Comparison of ENCODE assay signal across 7 mouse cellular contexts in genomic region chr2:168524905-168525381, GRCm38 (mm10).
DNase-seq lines count a peak whose midpoint lies in the region; ATAC-seq and TF ChIP-seq lines count a peak whose summit lies in the region.

No protein-coding gene starts in this region.

- no peak for TF ChIP-seq CTCF in heart, adult 2 months (IDR thresholded peaks at IDR 0.05)
- TF ChIP-seq CTCF in kidney, adult 2 months (conservative IDR thresholded peaks at IDR 0.05; ENCODE audit: insufficient read depth, insufficient read length, low read depth, low read length), result no peak

- intact Hi-C loops in heart, adult 2 months (cut with DNase I), result loop anchor here (5.0 kb wide), 1 partner anchor 82 kb away; no protein-coding TSS in a partner anchor

- TF ChIP-seq EP300 in heart, adult 2 months (IDR thresholded peaks at IDR 0.05; ENCODE audit: insufficient read depth, low read depth, low read length), result 0 out of 2 replicates have a peak, but pooled peaks have one; percentile 36

- 0 out of 2 replicates have a peak overlapping the region, but pooled peaks have one; percentile 17 for H3K9ac ChIP-seq in embryonic facial prominence, embryonic 13.5 days
- H3K9ac ChIP-seq in heart, adult 2 months (ENCODE audit: low read depth, low read length), result 0 out of 2 replicates have a peak overlapping the region, but pooled peaks have one; percentile 20
- peak overlapping the region; percentile 41 for H3K9ac ChIP-seq in midbrain, embryonic 11.5 days (ENCODE audit: low read length)

- peak; percentile 79 to 86 for DNase-seq in adrenal gland, postnatal 4 days (ENCODE audit: low spot score in 2 of 2)
- peak; percentile 92 to 94 for DNase-seq in heart, adult 2 months
- peak; percentile 97 for DNase-seq in kidney, adult 2 months
- DNase-seq in limb, embryonic 10.5 days (ENCODE audit: low spot score), result peak; percentile 69
- peak; percentile 95 for DNase-seq in midbrain, embryonic 11.5 days (ENCODE audit: low spot score, missing footprints)
- DNase-seq in skeletal muscle tissue, adult 2 months (ENCODE audit: low read depth, low spot score), result peak; percentile 98

- peak overlapping the region; percentile 58 for H3K4me2 ChIP-seq in embryonic facial prominence, embryonic 13.5 days
- H3K4me2 ChIP-seq in midbrain, embryonic 11.5 days, result peak overlapping the region; percentile 46

- no peaks in the 10 kb centered on the region for H3K27me3 ChIP-seq in embryonic facial prominence, embryonic 13.5 days
- no peaks in the 10 kb centered on the region for H3K27me3 ChIP-seq in heart, adult 2 months (ENCODE audit: control insufficient read depth, insufficient read depth, low read length)
- no peaks in the 10 kb centered on the region for H3K27me3 ChIP-seq in kidney, adult 2 months (replicated peaks; ENCODE audit: control insufficient read depth, insufficient read depth, low read length)
- H3K27me3 ChIP-seq in limb, embryonic 10.5 days (ENCODE audit: low read depth, poor library complexity, severe bottlenecking), result peaks cover 36% of the 10 kb centered on the region
- H3K27me3 ChIP-seq in midbrain, embryonic 11.5 days (ENCODE audit: control insufficient read depth, insufficient read depth, low read length), result no peaks in the 10 kb centered on the region

- H3K9me3 ChIP-seq in embryonic facial prominence, embryonic 13.5 days, result no peaks in the 10 kb centered on the region
- no peaks in the 10 kb centered on the region for H3K9me3 ChIP-seq in limb, embryonic 10.5 days (replicated peaks)
- no peaks in the 10 kb centered on the region for H3K9me3 ChIP-seq in midbrain, embryonic 11.5 days (ENCODE audit: control insufficient read depth, low read length)

- H3K36me3 ChIP-seq in embryonic facial prominence, embryonic 13.5 days, result 0 out of 2 replicates have a peak, but pooled peaks cover 3% of the 10 kb centered on the region
- H3K36me3 ChIP-seq in heart, adult 2 months (ENCODE audit: control insufficient read depth, insufficient read depth, low read length), result no peaks in the 10 kb centered on the region
- no peaks in the 10 kb centered on the region for H3K36me3 ChIP-seq in kidney, adult 2 months (ENCODE audit: control insufficient read depth, insufficient read depth, low read length)
- H3K36me3 ChIP-seq in limb, embryonic 10.5 days, result no peaks in the 10 kb centered on the region
- no peaks in the 10 kb centered on the region for H3K36me3 ChIP-seq in midbrain, embryonic 11.5 days (ENCODE audit: control insufficient read depth, insufficient read depth, low read length)

- no peak for TF ChIP-seq POLR2A in heart, adult 2 months (IDR thresholded peaks at IDR 0.05; ENCODE audit: insufficient read depth, low read depth, low read length)
- no peak for TF ChIP-seq POLR2A in kidney, adult 2 months (IDR thresholded peaks at IDR 0.05; ENCODE audit: low read depth, low read length)

- peak overlapping the region; percentile 22 for H3K4me3 ChIP-seq in embryonic facial prominence, embryonic 13.5 days
- no peak overlapping the region for H3K4me3 ChIP-seq in heart, adult 2 months
- H3K4me3 ChIP-seq in kidney, adult 2 months (ENCODE audit: insufficient read depth, low read depth, low read length), result no peak overlapping the region
- peak overlapping the region; percentile 37 for H3K4me3 ChIP-seq in limb, embryonic 10.5 days
- peak overlapping the region; percentile 18; the same call in 1 of the 2 replicates for H3K4me3 ChIP-seq in midbrain, embryonic 11.5 days (ENCODE audit: low read depth, low read length)

- H3K27ac ChIP-seq in embryonic facial prominence, embryonic 13.5 days, result peak overlapping the region; percentile 55
- H3K27ac ChIP-seq in heart, adult 2 months, result peak overlapping the region; percentile 7; the same call in 1 of the 2 replicates
- no peak overlapping the region for H3K27ac ChIP-seq in kidney, adult 2 months (ENCODE audit: insufficient read depth, low read depth, low read length)
- H3K27ac ChIP-seq in limb, embryonic 10.5 days, result peak overlapping the region; percentile 66
- no peak overlapping the region for H3K27ac ChIP-seq in midbrain, embryonic 11.5 days (ENCODE audit: low read depth, low read length)

- peaks cover 22% of the 10 kb centered on the region for H3K4me1 ChIP-seq in embryonic facial prominence, embryonic 13.5 days
- H3K4me1 ChIP-seq in heart, adult 2 months (ENCODE audit: control insufficient read depth, insufficient read depth, low read length), result peaks cover 7% of the 10 kb centered on the region
- H3K4me1 ChIP-seq in kidney, adult 2 months (ENCODE audit: control insufficient read depth, insufficient read depth, low read length), result peaks cover 3% of the 10 kb centered on the region; the same call in 1 of the 2 replicates
- H3K4me1 ChIP-seq in limb, embryonic 10.5 days, result peaks cover 57% of the 10 kb centered on the region
- peaks cover 10% of the 10 kb centered on the region for H3K4me1 ChIP-seq in midbrain, embryonic 11.5 days (ENCODE audit: control insufficient read depth, insufficient read depth, low read length)

- 1% methylated on average over 13 of the region's 13 CpGs for WGBS in embryonic facial prominence, embryonic 13.5 days
- 6% methylated on average over 13 of the region's 13 CpGs for WGBS in heart, adult 2 months
- 4% methylated on average over 13 of the region's 13 CpGs for WGBS in kidney, adult 2 months
- WGBS in limb, embryonic 10.5 days, result 1% methylated on average over 13 of the region's 13 CpGs
- 1% methylated on average over 12 of the region's 13 CpGs for WGBS in midbrain, embryonic 11.5 days

- no peaks in the 10 kb centered on the region for H3K79me2 ChIP-seq in heart, adult 2 months (replicated peaks; ENCODE audit: control insufficient read depth, insufficient read depth, low read length)

- ATAC-seq in embryonic facial prominence, embryonic 13.5 days (ENCODE audit: insufficient number of reproducible peaks, insufficient read depth, low FRiP score, low TSS enrichment, low read depth), result peak; percentile 84
- ATAC-seq in midbrain, embryonic 11.5 days (ENCODE audit: low FRiP score), result peak; percentile 86

Comparison
In these comparisons a context has a peak if more than half of its experiments do, and no peak if none do; other contexts are left out.
1. H3K27ac ChIP-seq: peak in embryonic facial prominence, embryonic 13.5 days (single experiment), heart, adult 2 months (single experiment) and limb, embryonic 10.5 days (single experiment); none in kidney, adult 2 months (single experiment) and midbrain, embryonic 11.5 days (single experiment).
2. H3K4me3 ChIP-seq: peak in embryonic facial prominence, embryonic 13.5 days (single experiment), limb, embryonic 10.5 days (single experiment) and midbrain, embryonic 11.5 days (single experiment); none in heart, adult 2 months (single experiment) and kidney, adult 2 months (single experiment).
3. Peak in every context shown above with its lines, with median percentiles within 50 percentile points of each other: DNase-seq and H3K9ac ChIP-seq.